Mouse (Mus musculus): ENCODE data around the gene Olfr24.
"Not testable (repeated sequence)": the region's sequence is repeated elsewhere in the genome, so short reads cannot be mapped to it uniquely, and the experiment has no call there.

Olfr24 gene

DNA sequence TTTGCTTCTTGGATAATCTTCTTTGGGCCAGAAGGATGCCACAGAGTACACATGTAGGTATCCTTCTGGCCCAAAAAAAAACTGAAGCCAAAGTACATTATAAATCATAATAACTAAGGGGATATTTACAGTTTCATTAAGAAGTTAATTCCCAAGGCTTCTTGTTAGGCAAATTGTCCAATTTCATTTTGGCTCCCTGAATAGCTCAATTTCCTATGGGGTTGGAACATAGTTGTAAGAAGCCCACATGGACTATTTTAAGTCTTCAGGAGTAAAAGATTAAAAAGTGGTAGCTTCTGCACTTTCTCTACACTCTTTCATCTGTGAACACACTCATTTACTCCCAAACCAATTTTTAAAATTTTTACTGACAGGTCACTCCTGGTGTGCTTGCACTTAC lies at the start of gene Olfr24:
Gene Olfr24, minus strand, starts transcription at position 101 of the 400 bp plus-strand sequence.
- DNase-seq = no peak

GRCm38 (mm10) chr9:18785316-18785715 lies 21.5 kb upstream of the Olfr24 start:
- DNase-seq = no peak

DNA sequence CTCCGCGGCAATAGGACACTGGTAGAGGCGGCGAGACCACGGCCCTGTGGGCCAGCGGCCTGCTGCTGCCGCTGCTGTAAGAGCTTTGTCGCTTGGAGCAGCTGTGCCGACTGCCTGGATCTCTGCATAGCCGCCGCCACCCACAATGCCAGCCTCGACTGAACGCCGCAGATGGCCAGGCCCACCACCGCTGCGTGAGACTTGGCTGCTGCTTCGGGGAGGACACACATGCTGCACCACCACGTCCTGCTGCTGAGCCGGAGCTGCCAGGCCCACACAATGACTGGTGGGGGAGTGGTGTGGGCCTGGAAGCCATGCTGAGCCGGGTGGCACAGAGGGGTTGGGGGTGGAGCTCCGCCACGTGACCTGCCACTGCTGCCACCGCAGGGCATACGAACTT lies 15.7 kb upstream of the Olfr24 start:
- peak; percentile 15 for DNase-seq

- no peak for DNase-seq
Observed at GRCm38 (mm10) chr9:18778981-18779380, 15.2 kb upstream of the Olfr24 start.

DNA sequence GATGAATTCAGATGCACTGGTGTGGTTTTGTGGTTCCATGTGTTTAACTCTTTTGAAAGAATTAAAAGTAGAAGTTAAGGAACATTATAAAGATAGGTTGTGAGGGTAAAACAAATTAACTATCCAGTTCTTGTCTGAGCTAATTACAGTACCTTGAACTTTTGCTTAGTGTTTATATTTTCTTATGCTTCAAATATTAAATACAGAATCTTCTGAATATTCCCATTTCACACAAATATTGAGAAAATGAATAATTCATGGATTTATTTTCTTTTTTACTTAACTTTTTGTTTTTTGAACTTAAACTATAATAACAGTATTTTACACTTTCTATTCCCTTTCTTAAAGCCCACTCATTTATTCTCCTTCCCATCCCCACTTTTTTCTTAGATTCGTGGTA lies 8.2 kb downstream of the Olfr24 start:
- DNase-seq = no peak

- no peak for DNase-seq
Observed at GRCm38 (mm10) chr9:18744639-18745038, 19.2 kb downstream of the Olfr24 start.

DNA sequence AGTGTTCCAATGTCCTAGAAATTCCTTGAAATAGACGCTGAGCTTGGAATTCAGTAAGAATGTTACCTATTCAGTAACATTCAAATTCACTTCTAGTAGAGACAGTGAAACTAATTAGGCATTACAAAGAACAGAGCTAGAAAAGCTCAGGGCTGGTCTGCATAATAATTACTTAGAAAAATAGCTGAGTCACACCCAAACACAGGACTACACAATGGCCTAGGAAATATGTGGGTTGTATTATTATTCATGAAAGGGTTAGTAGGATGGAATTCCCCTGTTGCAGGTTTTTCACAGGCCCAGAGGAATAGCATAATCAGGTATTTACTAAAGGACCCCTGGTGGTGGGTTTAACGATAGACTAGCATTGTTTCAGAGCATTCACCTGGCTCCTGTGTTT lies 29.6 kb downstream of the Olfr24 start:
- DNase-seq = not testable (repeated sequence)

GRCm38 (mm10) chr9:18722712-18723099 lies 41.1 kb downstream of the Olfr24 start:
- DNase-seq = no peak

DNA sequence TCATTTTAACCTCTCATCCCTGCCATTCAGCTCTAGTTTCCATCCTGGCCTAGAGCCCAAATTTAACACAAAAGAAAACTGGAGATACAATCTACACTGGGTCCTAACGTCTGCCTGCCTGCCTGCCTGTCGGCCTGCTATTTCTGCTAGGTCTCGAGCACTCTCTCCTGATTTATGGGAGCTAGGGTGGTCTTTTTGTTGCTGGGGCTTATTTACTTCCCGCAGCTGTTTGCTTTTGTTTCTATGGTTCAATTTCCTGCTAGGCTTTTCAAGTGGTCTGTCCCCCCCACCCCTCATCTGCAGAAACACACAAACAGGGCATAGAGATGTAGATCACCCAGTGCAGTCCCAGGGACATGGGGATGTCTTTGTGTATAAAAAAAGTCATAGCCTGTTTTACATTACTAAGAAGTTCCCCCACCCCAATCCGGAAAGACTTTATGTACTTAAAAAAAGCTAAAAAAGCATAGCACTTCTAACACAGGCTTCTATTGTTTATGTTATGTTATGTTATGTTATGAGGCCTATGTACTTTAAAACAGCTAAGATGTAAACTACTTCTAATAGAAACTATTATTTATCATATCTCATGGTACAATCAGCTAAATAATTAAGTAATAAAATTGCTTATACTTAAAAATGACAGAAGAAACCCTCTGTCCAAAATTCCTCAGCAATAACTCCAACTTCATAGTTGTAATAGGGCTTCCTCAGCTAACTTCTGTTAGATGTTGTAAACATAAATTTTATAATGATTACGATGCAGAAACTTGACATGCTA lies 41.7 kb downstream of the Olfr24 start:
- no peak for DNase-seq

- no peak for DNase-seq
Observed at GRCm38 (mm10) chr9:18721011-18721410, 42.8 kb downstream of the Olfr24 start.

DNA sequence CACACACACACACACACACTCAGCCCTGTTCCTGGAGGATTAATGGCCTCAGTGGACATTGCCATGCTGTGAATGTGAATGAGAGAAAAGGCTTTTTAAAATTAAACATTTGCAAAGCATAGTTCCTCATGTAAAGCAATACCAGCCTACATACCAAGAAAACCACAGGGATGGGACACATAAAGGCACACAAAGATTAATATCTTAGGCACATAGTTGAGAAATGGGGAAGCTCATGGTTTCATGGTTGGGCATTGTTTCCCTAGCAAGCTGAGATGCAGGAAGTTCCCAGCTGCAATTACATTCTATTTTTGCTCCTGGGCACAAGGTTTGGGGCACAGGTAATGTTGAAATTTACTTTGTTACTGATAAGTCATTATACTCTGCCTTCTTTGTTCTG lies 58.2 kb downstream of the Olfr24 start:
- DNase-seq = no peak

Data from cerebellum, adult 11-12 months (tissue).